Mouse (Mus musculus) forelimb bud, embryonic 11.5 days (tissue): ENCODE measurements around the gene Gm14819.
"Not testable (repeated sequence)": the region's sequence is repeated elsewhere in the genome, so short reads cannot be mapped to it uniquely, and the experiment has no call there.

Experiments
- DNase-seq: peaks from one replicate; pipeline ENCODE4 v3.0.0-alpha.2; 2012; ENCODE audit warnings: low read depth, low spot score

Gene Gm14819

GRCm38 (mm10) chrX:35403883-35404282, at the start of gene Gm14819:
Gene Gm14819, plus strand, starts transcription at chrX:35404183.
- DNase-seq = not testable (repeated sequence)
